Mouse (Mus musculus): ENCODE measurements around the gene Cers3. TPM values are rescaled to one million over a fixed set of nuclear protein-coding genes. Genes with fewer than 3 reads are reported as not detected.

Cers3 gene
- polyA plus RNA-seq, 1 experiment from 2014 or later = 0.92 TPM

GRCm38 (mm10) chr7:66857610-66858009, 114.3 kb downstream of the Cers3 start:
- Histone ChIP-seq H3K4me1 (peaks cover 8% of the 10 kb centered on the region; the same call in 1 of the 2 replicates), H3K36me3 (no peaks in the 10 kb centered on the region), H3K27me3 (ENCODE audit: insufficient read depth, poor library complexity, severe bottlenecking) (0 out of 2 replicates have a peak, but pooled peaks cover 5% of the 10 kb centered on the region), H3K4me3 (no peak overlapping the region), H3K9me3 (no peaks in the 10 kb centered on the region), H3K27ac (no peak overlapping the region)
- DNase-seq (ENCODE audit: low spot score) = no peak
- 80% methylated on average over 1 of the region's 1 CpGs for WGBS

- DNase-seq (ENCODE audit: low spot score) = no peak
- Histone ChIP-seq H3K36me3 (no peaks in the 10 kb centered on the region), H3K9me3 (no peaks in the 10 kb centered on the region), H3K4me3 (no peak overlapping the region), H3K27me3 (ENCODE audit: insufficient read depth, poor library complexity, severe bottlenecking) (0 out of 2 replicates have a peak, but pooled peaks cover 5% of the 10 kb centered on the region), H3K4me1 (peaks cover 8% of the 10 kb centered on the region; the same call in 1 of the 2 replicates), H3K27ac (no peak overlapping the region)
- 76% methylated on average over 12 of the region's 12 CpGs for WGBS
Measured at GRCm38 (mm10) chr7:66858247-66859075, 115.2 kb downstream of the Cers3 start.

DNA sequence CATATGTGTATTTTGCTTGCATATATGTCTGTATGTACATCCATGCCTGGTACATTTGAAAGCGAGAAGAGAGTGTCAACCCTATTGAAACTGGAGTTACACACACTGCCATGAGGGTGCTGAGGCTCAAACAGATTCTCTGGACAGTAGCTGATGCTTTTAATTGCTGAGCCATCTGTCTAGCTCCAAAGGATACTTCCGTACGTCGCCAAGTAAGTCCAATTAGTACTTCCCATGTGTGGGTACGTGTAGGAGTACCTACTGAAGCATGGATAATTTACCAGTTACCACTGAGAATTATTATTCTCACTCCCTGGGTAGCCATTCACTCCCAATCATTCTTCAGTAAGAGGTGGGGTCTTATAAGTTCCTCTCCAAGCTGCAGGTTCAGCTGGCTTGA, 115.9 kb downstream of the Cers3 start:
- DNase-seq (ENCODE audit: low spot score) = no peak
- H3K27ac ChIP-seq = no peak overlapping the region
- peaks cover 8% of the 10 kb centered on the region; the same call in 1 of the 2 replicates for H3K4me1 ChIP-seq
- H3K36me3 ChIP-seq = no peaks in the 10 kb centered on the region
- H3K9me3 ChIP-seq = no peaks in the 10 kb centered on the region
- H3K27me3 ChIP-seq (ENCODE audit: insufficient read depth, poor library complexity, severe bottlenecking) = 0 out of 2 replicates have a peak, but pooled peaks cover 5% of the 10 kb centered on the region
- H3K4me3 ChIP-seq = no peak overlapping the region
- WGBS = 91% methylated on average over 5 of the region's 5 CpGs

- no peak overlapping the region for H3K27ac ChIP-seq
Measured at GRCm38 (mm10) chr7:66866944-66867718, 123.8 kb downstream of the Cers3 start.

DNA sequence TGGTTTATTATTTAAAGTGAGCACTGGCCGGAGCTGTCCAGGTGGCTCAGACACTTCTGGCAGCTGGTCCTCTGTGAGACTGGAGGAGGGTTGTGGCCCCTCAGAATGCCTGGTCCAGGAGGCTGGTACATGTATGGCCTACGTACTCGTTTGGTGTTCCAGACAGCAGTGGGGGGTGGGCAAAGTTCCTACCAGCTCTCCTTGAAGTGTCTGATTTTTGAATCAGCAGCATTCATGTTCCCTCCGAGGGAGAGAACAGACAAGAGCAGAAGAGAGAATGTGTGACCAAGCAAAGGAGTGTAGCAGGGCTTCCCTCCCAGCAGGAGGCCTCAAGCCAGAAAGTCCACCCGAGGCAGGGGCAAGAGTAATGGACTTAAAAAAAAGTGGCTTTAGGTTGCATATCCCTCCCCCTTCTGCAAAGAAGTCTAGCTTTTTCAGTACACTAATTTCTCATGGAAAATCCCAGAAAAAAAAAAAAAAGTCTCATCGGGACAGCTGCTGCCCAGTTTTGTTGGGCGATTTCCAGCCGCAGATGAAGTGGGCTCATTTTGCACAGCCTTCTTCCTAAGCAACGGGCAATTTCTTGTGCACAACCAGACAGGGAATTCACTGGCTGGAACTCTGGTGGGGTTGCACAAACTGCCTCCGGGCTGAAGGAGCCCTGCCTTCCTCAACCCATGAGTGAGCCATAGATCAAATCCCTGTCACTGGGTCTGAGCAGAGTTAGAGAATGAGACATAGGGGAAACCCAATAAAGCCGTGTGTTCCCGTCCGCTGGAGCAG, 124.6 kb downstream of the Cers3 start:
- WGBS = 71% methylated on average over 13 of the region's 13 CpGs
- Histone ChIP-seq H3K27ac (no peak overlapping the region), H3K36me3 (no peaks in the 10 kb centered on the region), H3K4me3 (no peak overlapping the region), H3K9me3 (no peaks in the 10 kb centered on the region), H3K4me1 (peaks cover 35% of the 10 kb centered on the region), H3K27me3 (ENCODE audit: insufficient read depth, poor library complexity, severe bottlenecking) (no peaks in the 10 kb centered on the region)
- no peak for DNase-seq (ENCODE audit: low spot score)

More at GRCm38 (mm10) chr7:66866944-66867718, 123.8 kb downstream of the Cers3 start:
- DNase-seq (ENCODE audit: low spot score) = no peak
- peaks cover 31% of the 10 kb centered on the region for H3K4me1 ChIP-seq
- no peaks in the 10 kb centered on the region for H3K27me3 ChIP-seq (ENCODE audit: insufficient read depth, poor library complexity, severe bottlenecking)
- WGBS = 72% methylated on average over 19 of the region's 19 CpGs
- H3K9me3 ChIP-seq = no peaks in the 10 kb centered on the region
- no peak overlapping the region for H3K4me3 ChIP-seq
- no peaks in the 10 kb centered on the region for H3K36me3 ChIP-seq

DNA sequence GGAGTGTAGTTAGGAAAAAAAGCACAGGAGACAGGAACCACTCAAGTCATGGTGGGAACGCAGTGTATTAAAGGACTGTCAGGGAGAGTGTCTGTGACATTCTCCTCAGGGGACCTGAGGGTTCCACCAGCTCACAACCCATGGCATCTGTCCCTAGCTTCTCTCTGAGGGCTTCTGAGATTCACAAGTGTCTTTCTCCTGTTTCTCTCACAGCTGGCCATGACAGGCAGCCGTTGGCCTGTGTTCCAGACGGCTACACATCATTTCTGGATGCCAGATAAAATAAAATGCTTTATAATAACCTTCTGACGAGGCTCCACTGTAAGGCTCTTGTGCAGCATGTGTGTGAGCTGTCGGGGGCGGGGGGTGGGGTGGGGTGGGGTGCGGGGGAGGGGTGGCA, 128.2 kb downstream of the Cers3 start:
- Histone ChIP-seq H3K4me3 (no peak overlapping the region), H3K4me1 (peaks cover 42% of the 10 kb centered on the region), H3K27me3 (ENCODE audit: insufficient read depth, poor library complexity, severe bottlenecking) (no peaks in the 10 kb centered on the region), H3K9me3 (no peaks in the 10 kb centered on the region), H3K36me3 (no peaks in the 10 kb centered on the region), H3K27ac (no peak overlapping the region)
- DNase-seq (ENCODE audit: low spot score) = no peak
- 60% methylated on average over 7 of the region's 7 CpGs for WGBS

DNA sequence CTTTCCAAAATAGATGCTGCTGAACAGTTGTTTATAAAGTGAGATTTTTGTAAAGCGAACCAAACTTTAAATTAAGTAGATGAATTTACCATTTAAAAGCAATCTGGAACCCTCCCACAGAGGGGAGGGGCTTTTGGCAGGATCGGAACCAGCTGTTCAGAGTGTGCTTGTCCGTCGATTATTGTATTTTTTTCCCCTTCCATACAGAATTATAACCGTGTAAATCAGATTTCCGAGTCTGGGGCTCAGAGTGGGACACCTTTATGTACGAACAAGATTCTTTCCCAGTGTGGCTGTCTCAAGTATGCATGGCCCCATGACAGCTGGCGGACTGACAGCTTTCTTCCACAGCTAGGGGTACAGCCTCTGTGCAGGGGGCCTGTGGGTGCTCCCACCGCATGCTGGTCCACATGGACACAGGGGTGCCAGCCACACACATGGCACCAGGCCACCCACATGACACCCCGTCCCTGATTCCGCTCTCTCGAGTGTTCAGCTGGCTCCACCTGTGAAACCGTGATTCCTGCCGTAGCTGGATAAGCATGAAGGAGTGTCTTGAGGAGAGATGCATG, 128.7 kb downstream of the Cers3 start:
- WGBS = 89% methylated on average over 14 of the region's 14 CpGs
- H3K4me1 ChIP-seq = peaks cover 42% of the 10 kb centered on the region
- no peaks in the 10 kb centered on the region for H3K27me3 ChIP-seq (ENCODE audit: insufficient read depth, poor library complexity, severe bottlenecking)
- H3K4me3 ChIP-seq = no peak overlapping the region
- no peaks in the 10 kb centered on the region for H3K9me3 ChIP-seq
- no peak overlapping the region for H3K27ac ChIP-seq
- no peaks in the 10 kb centered on the region for H3K36me3 ChIP-seq
- no peak for DNase-seq (ENCODE audit: low spot score)

- WGBS = 82% methylated on average over 2 of the region's 2 CpGs
- Histone ChIP-seq H3K36me3 (no peaks in the 10 kb centered on the region), H3K27ac (no peak overlapping the region), H3K27me3 (ENCODE audit: insufficient read depth, poor library complexity, severe bottlenecking) (no peaks in the 10 kb centered on the region), H3K4me1 (peaks cover 36% of the 10 kb centered on the region), H3K4me3 (no peak overlapping the region), H3K9me3 (no peaks in the 10 kb centered on the region)
- DNase-seq (ENCODE audit: low spot score) = no peak
Measured at GRCm38 (mm10) chr7:66873235-66873634, 129.9 kb downstream of the Cers3 start.

Other genes with a start within 250 kb of the Cers3 start
- gene Asb7, start 53.9 kb upstream of the Cers3 start, polyA plus RNA-seq (2016; fragmentation: Nextera tagmentation; extraction: Ambion mirVana) = 12.1 and 13.2 TPM in 2 replicates
- 11.3 and 15.6 TPM in 2 replicates for gene Lins1, start 53.6 kb upstream of the Cers3 start, polyA plus RNA-seq (2016; fragmentation: Nextera tagmentation; extraction: Ambion mirVana)
- gene Adamts17, start 96.2 kb downstream of the Cers3 start, polyA plus RNA-seq (2016; fragmentation: Nextera tagmentation; extraction: Ambion mirVana) = 3.8 and 4.6 TPM in 2 replicates

Measured in heart, embryonic 10.5 days (tissue).